Mouse (Mus musculus) left cerebral cortex, adult 8-10 months (tissue): ENCODE results near the gene Ndel1. TPM values are rescaled to one million over a fixed set of nuclear protein-coding genes. Genes with fewer than 3 reads are reported as not detected.

Source experiments
- DNase-seq, 2 experiments: peaks; one replicate each; pipeline ENCODE4 v3.0.0; 2022; ENCODE audit warnings: low spot score in 2 of 2
- total RNA-seq, 4 experiments: library from RNA; stranded (reverse); gene quantifications; 2 replicates each; pipeline ENCODE4 v1.2.4; 2022

The Ndel1 gene
- total RNA-seq, 4 experiments from 2014 or later: 95.2 to 113 (median 110) TPM

DNA sequence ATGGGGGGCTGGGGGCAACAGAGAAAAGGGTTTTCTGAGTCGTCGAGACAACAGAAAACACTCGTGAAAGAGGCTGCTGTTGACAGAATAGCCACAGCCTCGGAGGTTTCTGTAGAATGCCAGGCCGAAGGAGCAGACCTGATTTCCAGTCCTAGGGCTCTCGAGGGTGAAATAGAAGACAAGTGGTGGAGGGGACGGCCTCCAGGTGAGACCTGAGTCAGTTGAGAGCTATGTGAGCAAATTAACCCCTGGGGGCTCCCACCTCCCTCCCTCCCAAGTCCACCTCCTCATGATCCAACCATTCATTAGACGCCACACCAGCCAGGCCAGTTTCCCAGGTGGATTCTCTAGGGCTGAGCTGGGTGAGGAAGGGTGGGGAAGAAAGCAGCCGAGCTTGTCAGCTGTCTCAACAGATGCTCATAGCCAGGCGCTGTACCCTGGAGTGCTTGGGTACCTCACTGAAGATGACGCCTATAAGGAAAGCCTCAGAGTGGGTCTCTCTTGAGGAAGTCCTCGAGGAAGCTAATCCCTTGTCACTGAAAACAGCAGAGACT is 22.3 kb upstream of the Ndel1 start:
- no peak for DNase-seq

DNA sequence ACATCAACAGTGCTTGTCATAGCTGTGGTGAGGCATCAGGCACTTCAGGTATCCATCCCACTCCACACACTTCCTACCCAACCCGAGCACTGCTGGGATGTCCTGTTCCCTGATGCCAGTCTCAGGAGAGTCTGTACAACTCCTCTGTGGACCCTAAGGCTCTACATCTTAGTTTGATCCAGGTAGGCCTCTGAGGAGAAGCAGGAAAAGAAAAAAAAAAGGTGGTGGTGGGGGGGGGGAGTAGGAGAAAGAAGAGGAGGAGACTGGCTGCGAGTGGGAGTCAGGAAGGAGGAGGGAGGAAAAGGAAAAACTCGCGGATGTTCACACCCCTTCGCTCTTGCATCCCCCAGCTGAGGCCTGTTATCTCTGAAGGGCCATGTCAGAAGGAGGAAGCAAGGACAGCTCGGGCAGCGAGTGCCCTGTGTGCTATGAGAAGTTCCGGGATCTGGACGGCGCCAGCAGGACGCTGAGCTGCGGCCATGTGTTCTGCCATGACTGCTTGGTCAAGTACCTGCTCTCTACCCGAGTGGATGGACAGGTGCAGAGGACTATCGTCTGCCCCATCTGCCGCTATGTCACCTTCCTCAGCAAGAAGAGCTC is 20.7 kb upstream of the Ndel1 start:
- DNase-seq: no peak

DNA sequence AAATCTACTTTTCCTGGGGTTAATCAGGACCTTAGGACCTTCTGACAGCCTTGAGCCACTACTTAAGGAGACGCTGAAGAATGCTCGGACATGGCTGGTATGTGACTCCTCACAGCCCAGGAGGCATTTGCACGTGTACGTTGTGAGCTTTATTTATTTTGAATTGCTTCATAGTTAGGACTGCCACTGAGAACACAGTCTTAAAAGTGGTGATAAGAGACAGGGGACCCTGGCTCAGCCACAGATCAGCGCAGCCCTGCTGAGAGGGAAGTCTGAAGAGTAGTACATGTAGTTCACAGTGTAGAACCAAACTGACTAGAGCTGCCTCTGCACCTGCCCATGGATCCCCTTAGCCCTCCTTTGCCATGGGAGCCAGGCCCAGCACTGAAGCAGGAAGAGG is 20.2 kb upstream of the Ndel1 start:
- DNase-seq: no peak

GRCm38 (mm10) chr11:68890625-68891024 is 19.0 kb upstream of the Ndel1 start:
- DNase-seq: no peak

- no peak for DNase-seq
Observed at GRCm38 (mm10) chr11:68888653-68889052, 17.0 kb upstream of the Ndel1 start.

DNA sequence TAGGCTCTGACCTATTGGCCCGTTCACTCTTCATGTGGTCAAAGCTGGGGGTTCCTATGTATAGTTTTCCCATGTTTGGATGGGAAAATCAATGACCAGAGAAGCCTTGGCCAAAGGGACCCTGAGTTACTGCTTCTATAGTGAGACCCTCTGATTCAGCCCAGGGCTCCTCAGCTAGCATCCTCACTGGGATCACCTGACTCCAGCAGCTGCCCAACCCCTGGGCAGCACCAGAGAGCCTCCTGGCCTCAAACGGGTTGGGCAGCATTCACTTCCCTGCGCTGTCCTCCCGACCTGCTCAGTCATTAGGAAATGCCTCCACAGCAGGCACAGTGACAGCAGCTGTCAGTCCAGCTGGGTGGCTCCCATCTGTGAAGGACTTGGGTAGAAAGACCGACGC is 16.6 kb upstream of the Ndel1 start, which contains the start of gene Rnf222:
TSS of gene Rnf222 (plus strand) at position 301 of the 400 bp plus-strand sequence.
- no peak for DNase-seq

DNA sequence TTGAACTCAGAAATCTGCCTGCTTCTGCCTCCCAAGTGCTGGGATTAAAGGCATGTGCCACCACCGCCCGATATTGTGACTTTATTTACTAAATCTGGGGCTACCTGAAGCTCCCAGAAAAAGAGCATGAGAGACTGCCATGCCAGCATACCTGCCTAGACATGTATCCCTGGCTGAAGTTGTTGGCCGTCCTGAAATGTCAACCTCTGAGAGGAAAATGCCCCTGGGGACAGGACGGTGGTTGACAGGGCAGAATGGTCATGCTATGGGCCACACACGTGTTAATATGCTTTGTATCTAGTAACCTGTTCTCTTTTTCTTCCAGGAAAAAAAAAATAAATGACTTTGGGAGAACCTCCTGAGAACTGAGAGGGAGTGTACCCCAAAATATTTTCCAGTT is 14.4 kb upstream of the Ndel1 start:
- no peak for DNase-seq

DNA sequence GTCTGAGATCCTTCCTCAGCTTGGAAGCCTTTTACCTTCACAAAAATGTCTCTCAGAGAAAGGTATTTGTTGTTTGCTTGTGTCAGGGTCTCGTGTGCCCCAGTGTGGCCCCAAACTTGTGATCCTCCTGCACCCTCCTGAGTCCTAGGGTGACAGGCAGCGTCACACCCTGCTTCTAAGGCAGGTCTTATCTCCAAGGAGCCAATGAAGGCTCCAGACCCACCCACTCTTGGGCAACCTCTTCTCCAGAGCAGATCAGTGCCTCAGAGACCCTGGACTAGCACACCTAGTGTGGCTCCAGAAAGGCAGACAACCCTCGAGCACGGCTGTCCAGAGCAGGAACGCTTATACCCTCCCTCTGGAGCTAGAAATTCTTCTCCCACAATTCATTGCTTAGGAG is 12.7 kb upstream of the Ndel1 start:
- no peak for DNase-seq

DNA sequence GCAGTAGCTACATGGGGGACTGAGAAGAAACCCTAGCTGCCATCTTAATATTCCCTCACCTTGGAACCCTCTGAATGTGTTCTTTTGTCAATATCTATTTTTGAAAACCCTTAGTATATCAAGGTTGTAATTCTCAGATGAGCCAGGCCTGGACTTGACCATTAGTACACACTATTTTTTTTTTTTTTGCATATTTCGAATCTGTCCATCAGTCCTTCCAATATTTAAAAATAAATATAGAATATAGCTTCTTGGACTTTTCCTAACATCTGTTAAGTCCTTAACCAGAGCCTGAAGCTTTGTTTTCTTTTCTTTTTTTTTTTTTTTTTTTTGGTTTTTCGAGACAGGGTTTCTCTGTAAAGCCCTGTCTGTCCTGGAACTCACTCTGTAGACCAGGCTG is 12.2 kb upstream of the Ndel1 start:
- no peak for DNase-seq

- DNase-seq: no peak
Observed at GRCm38 (mm10) chr11:68882107-68882506, 10.4 kb upstream of the Ndel1 start.

GRCm38 (mm10) chr11:68878811-68879210 is 7.2 kb upstream of the Ndel1 start:
- no peak for DNase-seq

DNA sequence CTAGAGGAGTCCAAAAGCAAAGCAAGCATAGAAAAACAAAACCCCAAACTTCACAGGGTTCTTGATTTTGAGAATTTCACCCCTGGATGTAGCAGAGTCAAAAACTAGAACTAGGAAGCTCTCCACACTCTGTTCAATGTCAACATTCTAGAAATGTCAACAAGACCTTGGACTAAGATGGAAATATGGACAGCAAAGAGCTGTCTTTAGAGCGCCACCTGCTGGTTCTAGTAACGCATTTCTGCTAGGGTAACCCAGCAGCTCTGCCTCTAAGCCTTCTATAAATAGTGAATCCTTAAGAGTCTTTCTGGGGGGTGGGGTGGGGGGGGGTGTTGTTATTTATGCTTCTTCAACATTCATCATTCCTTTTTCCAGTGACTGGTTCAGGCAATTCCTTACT is 3.2 kb upstream of the Ndel1 start:
- no peak for DNase-seq

- no peak for DNase-seq
Observed at GRCm38 (mm10) chr11:68871277-68871676, 381 bp downstream of the Ndel1 start.

- DNase-seq: no peak
Observed at GRCm38 (mm10) chr11:68864544-68865189, 7.0 kb downstream of the Ndel1 start.

- no peak for DNase-seq
Observed at GRCm38 (mm10) chr11:68863631-68864091, 8.0 kb downstream of the Ndel1 start.

DNA sequence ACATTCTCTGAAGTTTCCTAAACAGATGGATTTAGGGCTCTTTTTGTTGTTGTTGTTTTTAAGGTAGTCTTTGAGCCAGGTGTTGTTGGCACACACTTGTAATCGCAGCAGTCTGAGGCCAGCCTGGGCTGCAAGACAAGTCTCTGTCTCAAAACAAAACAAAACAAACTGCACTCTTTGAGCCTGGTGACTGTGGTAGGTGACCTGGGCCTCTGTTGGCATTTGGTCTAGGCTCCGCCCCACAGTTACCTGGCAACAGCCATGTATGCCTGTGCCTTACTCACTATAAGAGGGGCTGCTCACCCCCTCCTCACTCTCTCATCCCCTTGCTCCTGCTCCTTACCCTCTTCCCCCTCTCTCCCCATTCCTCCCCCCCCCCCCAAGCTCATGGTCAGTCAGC is 9.4 kb downstream of the Ndel1 start:
- DNase-seq: no peak

DNA sequence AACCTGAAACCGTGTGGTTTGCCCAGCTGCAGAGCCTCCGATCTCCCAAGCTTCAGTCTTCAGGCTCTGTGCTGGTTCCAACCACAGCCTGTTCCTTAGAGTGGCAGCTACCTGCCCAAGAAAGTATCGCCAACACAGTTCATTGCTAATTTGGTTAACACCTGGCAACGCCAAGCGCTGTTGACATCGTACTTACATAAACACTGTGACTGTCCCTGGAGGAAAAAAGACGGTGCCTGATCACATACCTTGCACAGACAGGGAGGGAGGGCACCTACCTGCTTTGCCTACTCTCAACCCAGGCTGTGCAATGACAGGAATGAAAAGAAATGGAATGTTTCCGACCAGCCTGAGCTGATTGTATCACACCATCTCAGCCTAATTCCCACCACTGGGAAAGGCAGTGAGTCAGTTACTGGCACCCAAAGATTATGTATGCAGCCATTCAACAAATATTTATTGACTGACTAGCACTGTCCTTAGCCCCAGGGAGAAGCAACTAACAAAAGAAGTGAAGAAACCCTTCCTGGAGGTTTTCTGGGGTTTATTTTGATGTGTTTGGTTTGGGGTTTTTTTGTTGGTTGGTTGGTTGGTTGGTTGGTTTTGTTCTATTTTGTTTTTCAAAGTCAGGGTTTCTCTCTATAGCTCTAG is 11.6 kb downstream of the Ndel1 start:
- no peak for DNase-seq

DNA sequence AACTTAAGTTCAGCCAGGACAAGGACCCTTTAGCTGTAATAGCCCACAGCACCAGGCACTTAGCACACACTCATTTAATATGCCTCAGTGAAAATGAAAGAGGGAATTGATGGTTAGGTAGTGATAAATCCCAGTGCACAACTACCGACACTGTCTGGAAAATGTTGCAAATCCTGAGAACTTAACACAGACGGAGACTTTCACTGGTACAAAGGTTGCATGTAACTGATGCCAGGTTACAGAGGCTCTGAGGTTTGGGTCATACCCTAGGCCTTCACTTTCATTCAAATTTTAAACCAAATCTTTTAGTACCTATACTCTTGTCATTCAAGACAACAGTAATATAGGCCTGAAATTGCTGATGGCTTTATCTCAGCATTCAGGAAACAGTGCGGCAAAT is 14.3 kb downstream of the Ndel1 start:
- DNase-seq: no peak

GRCm38 (mm10) chr11:68854621-68855020 is 17.0 kb downstream of the Ndel1 start:
- DNase-seq: no peak

GRCm38 (mm10) chr11:68853611-68854401 is 17.9 kb downstream of the Ndel1 start:
- DNase-seq: no peak

GRCm38 (mm10) chr11:68852932-68853409 is 18.7 kb downstream of the Ndel1 start:
- peak; percentile 98 to 99 for DNase-seq
